Mouse (Mus musculus) gastrocnemius, adult 2 months (tissue): ENCODE data around the gene Pbrm1. TPM values are rescaled to one million over a fixed set of nuclear protein-coding genes. Genes with fewer than 3 reads are reported as not detected.

ENCODE experiments used
- DNase-seq: peaks from one replicate; pipeline ENCODE4 v3.0.0; 2022
- H3K27ac ChIP-seq: fragments of 200-600 bp; 2 replicates; pipeline ENCODE4 v1.8.1; 2022; ENCODE audit warnings: mild to moderate bottlenecking
- H3K4me3 ChIP-seq: fragments of 200-600 bp; 2 replicates; pipeline ENCODE4 v1.8.1; 2022; ENCODE audit warnings: mild to moderate bottlenecking, moderate library complexity
- CTCF ChIP-seq: fragments of 200-600 bp; IDR thresholded peaks from 2 replicates; pipeline ENCODE4 v1.8.1; 2022; ENCODE audit warnings: antibody characterized with exemption, mild to moderate bottlenecking, moderate library complexity
- intact Hi-C: fragments of 180-260 bp; cut with DNase I; formaldehyde crosslinking; loops from one replicate; pipeline ENCODE4 v1.15.1; 2025
- total RNA-seq, 2 experiments: library from RNA; stranded (reverse); gene quantifications; 2 replicates each; pipeline ENCODE4 v1.2.3; 2021

Gene Pbrm1
- total RNA-seq, 2 experiments from 2014 or later, result 45.3 to 49.8 TPM

DNA sequence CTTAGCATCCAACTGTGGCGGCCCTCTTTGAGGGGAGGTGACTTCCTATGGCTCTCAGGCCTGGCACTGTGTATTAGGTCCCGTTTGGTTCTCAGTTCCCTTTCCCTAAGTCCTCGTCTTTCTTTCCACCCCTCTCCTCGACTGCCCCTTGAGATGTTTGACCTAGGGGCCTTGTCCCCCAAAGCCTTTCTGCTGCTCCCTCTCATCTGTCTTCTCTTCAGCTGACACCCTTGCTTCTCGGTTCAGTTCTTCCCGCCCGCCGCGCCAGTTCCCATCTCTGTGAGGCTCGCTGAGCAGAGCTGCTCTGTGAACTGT, 118.3 kb downstream of the Pbrm1 start:
- H3K4me3 ChIP-seq, result no peak overlapping the region
- DNase-seq, result no peak
- H3K27ac ChIP-seq, result peak overlapping the region; percentile 58; the same call in 1 of the 2 replicates
- no peak for TF ChIP-seq CTCF
- intact Hi-C loops, result no loop called here

DNA sequence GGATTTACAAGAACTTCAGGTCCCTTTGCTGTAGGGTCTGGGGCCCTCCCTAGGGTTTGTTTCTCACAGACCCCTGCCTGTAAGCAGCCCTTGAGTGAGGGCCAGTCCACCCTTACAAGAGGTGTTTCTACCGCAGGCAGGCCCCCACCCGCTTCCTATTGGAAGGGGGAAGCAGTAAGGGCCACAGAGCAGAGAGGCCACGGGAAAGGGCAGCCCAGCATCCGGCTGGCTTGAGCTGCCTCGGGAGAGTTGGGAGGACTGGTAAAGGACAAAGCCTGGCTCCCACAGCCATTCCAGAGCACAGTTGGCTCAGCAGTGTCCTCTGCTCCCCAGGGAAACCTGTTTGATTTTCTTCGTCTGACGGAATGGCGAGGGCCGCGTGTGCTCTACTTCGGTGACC, 118.9 kb downstream of the Pbrm1 start:
- TF ChIP-seq CTCF, result no peak
- no peak overlapping the region for H3K4me3 ChIP-seq
- peak; percentile 35 for DNase-seq
- intact Hi-C loops, result no loop called here
- H3K27ac ChIP-seq, result peak overlapping the region; percentile 58

DNA sequence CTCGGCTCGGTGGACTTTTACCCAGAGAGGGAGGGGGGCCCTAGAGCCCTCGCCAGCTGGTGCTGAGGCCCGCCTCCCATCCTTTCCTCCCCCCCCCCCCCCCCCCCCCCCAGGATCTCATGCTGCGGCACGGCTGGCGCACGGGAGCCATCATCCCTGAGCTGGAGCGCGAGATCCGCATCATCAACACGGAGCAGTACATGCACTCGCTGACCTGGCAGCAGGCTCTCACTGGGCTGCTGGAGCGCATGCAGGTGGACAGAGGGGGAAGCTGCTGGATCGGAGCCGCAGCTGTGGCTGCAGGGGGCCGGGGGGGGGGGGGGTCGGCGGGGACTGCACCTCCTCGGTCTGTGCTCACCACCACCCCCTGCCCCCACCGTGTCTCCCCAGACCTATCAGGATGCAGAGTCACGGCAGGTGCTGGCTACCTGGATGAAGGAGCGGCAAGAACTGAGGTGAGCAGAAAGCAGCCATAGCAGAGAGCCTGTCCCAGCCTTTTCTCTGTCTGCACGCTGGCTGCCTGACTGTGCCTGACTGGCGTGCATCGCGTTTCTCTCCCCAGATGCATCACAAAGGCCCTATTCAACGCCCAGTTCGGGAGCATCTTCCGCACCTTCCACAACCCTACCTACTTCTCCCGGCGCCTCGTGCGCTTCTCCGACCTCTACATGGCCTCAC, 119.4 kb downstream of the Pbrm1 start:
- Histone ChIP-seq H3K4me3 (no peak overlapping the region), H3K27ac (peak overlapping the region; percentile 58)
- TF ChIP-seq CTCF, result no peak
- intact Hi-C loops, result no loop called here
- peak; percentile 24 for DNase-seq

DNA sequence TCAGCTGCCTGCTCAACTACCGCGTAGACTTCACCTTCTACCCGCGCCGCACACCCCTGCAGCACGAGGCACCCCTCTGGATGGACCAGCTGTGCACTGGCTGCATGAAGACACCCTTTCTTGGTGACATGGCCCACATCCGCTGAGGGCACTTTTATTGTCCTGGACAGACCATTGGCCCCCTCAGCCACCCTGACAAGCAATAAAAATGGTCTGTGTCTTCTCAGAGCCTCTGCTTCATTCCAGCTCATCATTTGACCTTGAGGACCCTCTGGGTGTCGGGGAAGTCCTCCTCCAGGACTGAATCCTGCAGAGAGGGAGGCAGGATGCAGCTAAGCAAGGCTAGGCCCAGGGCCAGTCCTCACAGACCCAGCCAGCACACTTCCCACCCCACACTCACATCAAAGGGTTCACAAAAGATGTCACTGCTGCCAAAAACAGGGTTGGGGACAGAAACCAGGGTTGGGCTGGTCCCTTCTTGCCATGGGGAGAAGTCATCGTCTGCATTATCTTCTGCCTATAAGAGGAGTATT, 120.0 kb downstream of the Pbrm1 start:
- H3K4me3 ChIP-seq, result no peak overlapping the region
- peak; percentile 15 for DNase-seq
- no peak overlapping the region for H3K27ac ChIP-seq
- intact Hi-C loops, result no loop called here
- TF ChIP-seq CTCF, result no peak

DNA sequence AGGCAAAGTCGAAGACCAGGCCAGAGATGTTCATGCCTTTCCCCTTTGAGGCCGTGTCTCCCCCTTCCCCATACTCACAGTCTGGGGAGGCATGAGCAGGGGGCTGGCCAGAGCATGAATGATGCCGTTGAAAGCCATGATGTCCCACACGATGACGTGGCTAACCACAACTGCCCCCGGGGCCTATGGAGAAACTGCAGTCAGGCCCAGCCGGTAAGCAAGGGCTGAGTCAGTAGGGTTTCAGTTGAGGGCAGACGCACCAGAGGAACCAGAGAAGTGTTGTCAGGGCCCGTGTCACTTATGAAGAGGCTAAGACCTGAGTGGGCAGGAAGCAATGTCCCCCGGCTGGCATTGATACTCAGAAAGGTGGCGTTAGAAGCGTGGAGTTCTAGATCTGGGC, 120.7 kb downstream of the Pbrm1 start:
- no peak for TF ChIP-seq CTCF
- intact Hi-C loops, result no loop called here

DNA sequence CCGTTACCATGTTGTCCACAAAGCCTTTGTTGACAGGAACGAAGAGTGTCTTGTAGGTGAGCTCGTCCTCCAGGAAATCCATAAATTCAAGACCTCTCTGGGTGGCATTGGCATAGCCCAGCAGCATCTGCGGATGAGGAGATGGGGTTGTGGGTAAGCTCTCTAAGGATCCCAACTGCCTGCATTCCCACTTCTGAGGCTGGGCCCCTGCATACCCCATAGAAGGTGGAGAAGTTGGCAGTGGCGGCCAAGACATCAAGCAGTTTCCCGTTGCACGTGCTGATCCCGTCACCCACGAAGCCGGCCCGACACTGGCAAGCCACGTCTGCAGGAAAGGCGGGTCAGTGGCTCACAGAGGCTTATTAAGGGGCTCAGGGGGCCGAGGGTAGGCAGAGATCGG, 121.2 kb downstream of the Pbrm1 start:
- no peak for TF ChIP-seq CTCF
- no peak overlapping the region for H3K4me3 ChIP-seq
- peak; percentile 14 for DNase-seq
- intact Hi-C loops, result no loop called here
- H3K27ac ChIP-seq, result no peak overlapping the region

More for the DNA sequence above, 120.7 kb downstream of the Pbrm1 start:
- DNase-seq, result peak; percentile 10
- H3K27ac ChIP-seq, result no peak overlapping the region
- no peak overlapping the region for H3K4me3 ChIP-seq

DNA sequence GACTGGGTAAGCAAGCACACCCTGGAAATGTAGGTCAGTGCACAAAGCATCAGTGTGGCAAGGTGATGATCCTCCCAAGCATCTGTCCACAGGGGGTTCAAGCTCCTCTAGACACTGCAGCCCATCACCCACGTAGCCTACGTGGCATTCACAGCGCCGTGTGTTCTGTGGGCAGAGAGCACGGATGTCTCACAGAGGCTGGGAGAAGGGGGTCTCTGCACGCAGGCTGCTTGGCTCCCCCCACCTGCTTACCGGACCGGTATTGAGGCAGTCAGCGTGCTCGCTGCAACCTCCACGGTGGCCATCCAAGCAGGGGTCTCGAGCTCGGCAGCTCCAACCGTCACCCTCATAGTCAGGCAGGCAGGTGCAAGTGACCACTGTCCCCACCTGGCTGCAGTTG, 122.1 kb downstream of the Pbrm1 start:
- DNase-seq, result peak; percentile 12
- intact Hi-C loops, result no loop called here
- Histone ChIP-seq H3K27ac (no peak overlapping the region), H3K4me3 (no peak overlapping the region)
- TF ChIP-seq CTCF, result no peak

DNA sequence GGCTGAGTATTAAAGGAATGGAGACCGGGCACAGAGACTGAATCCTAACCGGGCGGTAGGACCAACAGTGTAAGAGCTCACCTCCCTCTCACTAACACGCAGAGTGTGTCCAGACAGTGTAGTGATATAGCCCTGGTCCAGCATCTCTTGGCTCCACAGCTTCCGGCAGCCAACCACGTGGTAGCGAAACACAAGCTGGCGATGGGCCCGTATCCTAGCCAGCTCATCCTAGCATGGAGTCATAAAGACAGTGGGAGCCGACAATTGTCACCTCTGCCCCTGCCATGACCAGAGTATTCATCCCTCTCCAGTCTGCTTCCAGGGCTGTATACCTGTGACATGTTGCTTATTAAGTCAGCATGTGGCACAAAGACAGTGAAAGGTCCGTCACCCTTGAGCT, 126.8 kb downstream of the Pbrm1 start:
- no peak for TF ChIP-seq CTCF
- intact Hi-C loops, result no loop called here
- H3K27ac ChIP-seq, result no peak overlapping the region
- DNase-seq, result no peak
- no peak overlapping the region for H3K4me3 ChIP-seq

DNA sequence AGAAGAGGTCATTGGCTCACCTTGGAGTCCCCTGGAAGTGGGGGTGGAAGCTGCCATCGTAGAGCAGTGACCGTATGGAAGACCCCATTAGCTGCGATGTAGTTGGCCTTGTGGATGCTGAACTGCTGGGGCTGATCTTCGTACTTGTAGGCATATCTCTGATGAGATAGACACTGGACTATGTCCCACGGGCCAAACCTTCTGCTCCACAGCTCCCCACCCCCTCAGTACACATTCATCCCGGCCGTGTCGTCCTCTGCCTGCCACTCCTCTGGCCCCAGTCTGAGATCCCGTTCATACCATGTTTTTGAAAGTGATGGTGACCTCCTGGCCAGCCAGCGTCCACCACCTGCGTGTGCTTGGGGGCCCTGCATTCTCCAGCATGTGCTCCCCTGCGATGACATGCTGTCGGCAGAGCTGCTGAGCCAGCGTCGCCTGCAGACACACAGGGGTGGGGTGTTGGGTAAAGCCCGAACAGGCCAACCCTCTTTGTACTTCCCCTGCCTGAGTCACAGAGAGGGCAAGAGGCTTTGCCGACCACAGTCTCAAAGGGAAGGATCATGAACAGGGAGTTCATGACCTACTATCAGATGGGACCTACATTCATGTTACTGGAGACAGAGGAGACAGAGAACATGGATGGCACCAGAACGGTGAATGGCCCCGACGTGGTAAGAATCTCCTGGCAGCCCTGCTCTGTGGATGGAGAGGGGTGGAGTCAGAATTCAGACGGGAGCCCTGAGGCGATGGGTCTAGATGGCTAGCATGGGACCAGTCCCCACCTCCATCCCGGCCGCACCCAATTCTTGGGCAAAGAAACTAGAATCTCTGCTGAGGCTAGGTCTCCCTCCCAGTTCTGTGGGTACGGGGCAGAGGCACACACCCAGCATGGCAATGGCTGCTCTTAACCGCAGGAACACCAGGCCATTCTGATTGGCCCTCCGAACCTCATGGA, 141.5 kb downstream of the Pbrm1 start:
- Histone ChIP-seq H3K27ac (no peak overlapping the region), H3K4me3 (no peak overlapping the region)
- no peak for DNase-seq
- TF ChIP-seq CTCF, result no peak
- intact Hi-C loops, result no loop called here

DNA sequence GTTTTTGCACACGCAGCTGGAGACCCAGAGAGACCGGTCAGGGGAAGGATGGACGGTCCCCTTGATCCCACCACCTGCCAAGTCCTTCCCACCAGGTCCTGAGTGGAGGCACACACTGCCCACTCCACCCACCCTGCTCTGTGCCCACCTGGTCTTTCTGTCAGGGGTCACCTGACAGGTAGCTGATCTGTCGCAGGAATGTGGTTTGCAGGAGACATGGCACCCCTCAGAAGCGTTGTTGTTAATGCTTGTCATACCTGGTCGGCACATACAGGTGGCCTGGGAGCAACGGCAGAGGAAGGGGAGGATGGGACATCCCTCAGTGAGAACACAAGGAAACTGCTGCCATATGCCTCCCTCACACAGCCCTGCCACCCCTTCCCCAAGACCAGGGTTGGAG, 142.3 kb downstream of the Pbrm1 start:
- no peak for TF ChIP-seq CTCF
- no peak overlapping the region for H3K4me3 ChIP-seq
- DNase-seq, result no peak
- intact Hi-C loops, result no loop called here
- no peak overlapping the region for H3K27ac ChIP-seq

DNA sequence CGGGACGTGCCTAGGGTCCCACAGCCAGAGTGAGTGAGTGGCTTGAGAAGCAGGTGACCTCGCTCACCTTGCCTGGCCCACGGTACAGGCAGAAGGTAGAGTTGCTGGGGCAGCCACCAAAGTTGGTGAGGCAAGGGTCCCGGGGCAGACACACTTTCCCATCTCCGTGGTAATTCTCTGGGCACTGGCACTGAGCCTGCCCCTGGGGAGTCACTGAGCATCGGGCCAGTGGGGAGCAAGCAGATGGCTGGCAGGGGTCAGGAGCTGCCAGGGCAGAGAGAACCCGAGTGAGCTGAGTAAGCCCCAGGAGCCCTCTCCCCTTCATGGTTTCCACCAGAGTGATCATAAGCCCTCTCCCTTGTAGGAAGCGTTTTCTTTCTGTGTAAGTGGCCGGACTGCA, 142.7 kb downstream of the Pbrm1 start:
- no peak for DNase-seq
- no peak for TF ChIP-seq CTCF
- intact Hi-C loops, result no loop called here
- H3K27ac ChIP-seq, result no peak overlapping the region
- no peak overlapping the region for H3K4me3 ChIP-seq

DNA sequence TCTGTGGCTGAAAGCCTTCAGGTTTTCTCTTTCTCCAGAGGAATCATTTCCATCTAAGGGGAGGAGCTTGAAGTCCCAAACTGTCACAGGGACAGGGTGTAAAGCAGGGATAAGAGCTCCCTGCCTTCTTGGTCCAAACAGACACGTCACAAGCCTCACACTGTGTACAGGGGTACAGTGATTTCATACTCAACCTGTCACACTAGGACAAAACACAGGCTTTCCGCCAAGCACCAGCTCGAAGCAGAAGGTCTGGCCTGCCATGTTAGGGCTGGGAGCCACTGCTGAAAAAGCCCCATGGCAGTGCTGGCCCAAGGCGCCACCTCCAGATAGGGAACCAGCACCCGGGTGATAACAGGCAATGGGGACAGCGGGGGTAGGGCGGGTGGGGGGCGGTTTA, 145.1 kb downstream of the Pbrm1 start:
- intact Hi-C loops, result no loop called here
- no peak for TF ChIP-seq CTCF
- no peak overlapping the region for H3K27ac ChIP-seq
- DNase-seq, result no peak
- H3K4me3 ChIP-seq, result no peak overlapping the region

DNA sequence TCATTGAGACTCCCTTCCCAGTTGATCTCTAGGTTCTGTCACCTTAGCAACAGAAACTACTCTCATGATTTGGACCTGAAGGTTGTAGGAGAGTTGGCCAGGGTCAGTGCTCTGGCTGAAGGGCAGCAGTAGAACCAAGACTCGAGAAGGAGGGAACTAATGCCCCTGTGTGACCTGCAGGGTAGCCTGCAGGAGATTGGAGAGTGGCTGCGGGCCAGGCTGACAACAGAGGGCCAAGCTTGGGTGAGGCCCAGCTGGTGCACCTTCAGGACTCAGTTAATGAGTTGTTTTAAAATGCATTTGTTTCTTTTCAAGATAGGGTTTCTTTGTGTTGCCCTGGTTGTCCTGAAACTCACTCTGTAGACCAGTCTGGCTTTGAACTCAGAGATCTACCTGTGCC, 146.1 kb downstream of the Pbrm1 start:
- Histone ChIP-seq H3K27ac (no peak overlapping the region; the same call in 1 of the 2 replicates), H3K4me3 (no peak overlapping the region)
- intact Hi-C loops, result no loop called here
- TF ChIP-seq CTCF, result no peak
- no peak for DNase-seq
